Mouse (Mus musculus) heart, adult 10 weeks (tissue): ENCODE results near the gene Epp13. TPM values are rescaled to one million over a fixed set of nuclear protein-coding genes. Genes with fewer than 3 reads are reported as not detected.

Source experiments
- polyA plus RNA-seq: library from polyadenylated mRNA; stranded (reverse); fragments of 350-450 nt; fragmentation: Illumina TruSeq; extraction: RNeasy Lipid Tissue Mini Kit (QIAGEN cat#74804); gene quantifications from one replicate; pipeline ENCODE4 v1.2.3, GENCODE M21; 2014; ENCODE audit warnings: low read depth, low replicate concordance

Epp13 gene
- polyA plus RNA-seq = not detected

DNA sequence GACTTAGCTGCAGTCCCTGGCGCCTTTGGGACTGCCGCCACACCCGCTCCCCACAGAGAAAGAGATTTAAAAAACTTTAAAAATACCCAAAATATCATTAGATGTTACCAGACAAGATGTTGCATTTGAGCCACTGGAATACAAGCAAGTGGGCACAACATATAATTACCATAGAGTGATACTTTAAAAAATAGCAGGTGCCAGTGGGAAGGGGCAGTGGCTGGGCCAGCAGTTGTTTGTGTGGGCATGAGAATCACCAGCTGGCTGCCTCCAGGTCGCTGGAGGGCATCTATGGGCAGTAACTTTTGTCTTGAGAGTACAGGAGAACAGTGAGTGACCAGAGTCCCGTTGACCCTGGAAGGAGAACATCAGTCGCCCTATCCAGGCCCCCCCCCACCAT is at the start of gene Epp13:
Epp13 (plus strand) TSS at position 301 of the 400 bp plus-strand sequence.

DNA sequence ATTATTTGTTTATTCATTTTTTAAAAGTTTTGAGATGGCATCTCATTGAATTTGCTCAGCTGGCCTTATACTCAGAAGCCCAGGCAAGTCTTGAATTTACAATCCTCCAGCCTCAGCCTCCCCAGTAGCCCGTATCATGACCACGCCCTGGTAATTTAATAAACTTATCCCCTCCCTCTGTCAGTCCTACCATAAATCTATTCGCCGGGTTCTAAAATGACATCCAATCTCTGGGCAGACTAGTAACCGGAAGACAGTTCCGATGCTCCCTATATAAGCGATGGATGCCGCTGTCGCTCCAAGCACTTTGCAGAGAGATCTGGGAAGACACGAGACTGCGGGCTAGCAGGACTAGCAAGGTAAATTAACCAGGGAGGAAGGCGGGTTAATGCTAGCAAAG is 30.5 kb upstream of the Epp13 start, which contains the start of gene Zscan5b:
Zscan5b (plus strand) TSS at position 301 of the 400 bp plus-strand sequence.

GRCm38 (mm10) chr7:6285842-6286705 is 33.6 kb downstream of the Epp13 start, which contains the start of gene Zfp667:
TSS of gene Zfp667 (plus strand) at chr7:6286579.

DNA sequence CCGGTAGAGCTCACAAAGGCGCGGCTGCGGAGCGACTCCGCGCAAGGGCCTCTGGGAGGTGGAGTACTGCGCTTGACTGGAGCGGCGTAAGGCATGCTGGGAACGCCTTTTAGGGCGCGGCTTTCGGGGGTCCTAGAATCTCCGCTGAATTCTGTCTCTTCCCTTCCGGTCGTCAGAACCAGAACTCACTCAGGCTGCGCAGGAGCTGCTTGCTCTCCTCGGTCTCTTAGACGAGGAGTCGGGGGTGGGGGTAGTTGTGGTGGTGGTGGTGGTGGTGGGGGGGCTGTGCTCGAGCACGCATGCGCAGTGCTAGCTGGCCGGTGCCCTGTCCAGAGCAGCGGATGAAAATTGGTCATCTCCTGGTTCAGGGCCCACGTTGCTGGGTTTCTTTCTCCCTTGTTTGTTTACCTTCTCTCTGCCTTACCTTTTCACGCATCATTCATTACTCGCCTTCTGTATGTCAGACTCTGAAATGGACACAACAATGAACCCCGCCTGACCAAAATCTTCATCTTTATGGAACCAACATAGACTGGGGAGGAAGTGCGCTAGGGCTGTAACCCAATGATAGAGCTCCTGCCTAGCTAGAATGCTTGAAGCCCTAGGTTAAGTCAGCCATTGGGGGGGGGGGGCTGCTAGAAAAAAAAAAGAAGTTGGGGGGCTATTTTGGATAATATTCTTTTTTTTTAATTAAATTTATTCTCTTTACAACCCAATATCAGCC is 78.9 kb downstream of the Epp13 start, which contains the start of gene Zfp583:
Zfp583 (minus strand) TSS at position 53 of the 724 bp plus-strand sequence.

Other genes with a start within 250 kb of the Epp13 start
- gene Vmn1r65, start 241.7 kb upstream of the Epp13 start, polyA plus RNA-seq = not detected
- not detected for gene Nlrp4c, start 207.5 kb upstream of the Epp13 start, polyA plus RNA-seq
- 27.4 TPM for gene Zfp787, start 96.7 kb upstream of the Epp13 start, polyA plus RNA-seq
- gene Zfp444, start 80.5 kb upstream of the Epp13 start, polyA plus RNA-seq = 5.7 TPM
- gene Galp, start 55.6 kb upstream of the Epp13 start, polyA plus RNA-seq = not detected
- not detected for gene Zscan5b, start 30.4 kb upstream of the Epp13 start, polyA plus RNA-seq
- gene Zfp667, start 33.9 kb downstream of the Epp13 start, polyA plus RNA-seq = 3.1 TPM
- 3.0 TPM for gene Zfp583, start 78.6 kb downstream of the Epp13 start, polyA plus RNA-seq
- gene Gm3854, start 91.0 kb downstream of the Epp13 start, polyA plus RNA-seq = 0.47 TPM
- 2.1 TPM for gene Zfp78, start 110.6 kb downstream of the Epp13 start, polyA plus RNA-seq
- 6.3 TPM for gene Zfp28, start 130.6 kb downstream of the Epp13 start, polyA plus RNA-seq
- not detected for gene Smim17, start 146.0 kb downstream of the Epp13 start, polyA plus RNA-seq
- gene Gm20715, start 157.6 kb downstream of the Epp13 start, polyA plus RNA-seq = not detected
- not detected for gene Olfr1344, start 186.0 kb downstream of the Epp13 start, polyA plus RNA-seq
- not detected for gene Olfr1336, start 203.5 kb downstream of the Epp13 start, polyA plus RNA-seq
- gene Olfr1346, start 214.4 kb downstream of the Epp13 start, polyA plus RNA-seq = not detected
- not detected for gene Olfr5, start 234.2 kb downstream of the Epp13 start, polyA plus RNA-seq
- gene Olfr1347, start 247.0 kb downstream of the Epp13 start, polyA plus RNA-seq = not detected